Mouse (Mus musculus) heart, embryonic 10.5 days (tissue): ENCODE results near the gene Zfp1. TPM values are rescaled to one million over a fixed set of nuclear protein-coding genes. Genes with fewer than 3 reads are reported as not detected.

ENCODE experiments used
- DNase-seq: peaks from one replicate; pipeline ENCODE4 v3.0.0-alpha.2; 2017; ENCODE audit warnings: low spot score
- H3K27ac ChIP-seq: fragments of 300-500 bp; sonication (generic); 2 replicates; pipeline ENCODE4 v1.5.1; 2016; ENCODE audit warnings: mild to moderate bottlenecking
- H3K27me3 ChIP-seq: fragments of 300-500 bp; sonication (generic); 2 replicates; pipeline ENCODE4 v1.6.1; 2016; ENCODE audit warnings: mild to moderate bottlenecking; ENCODE audit not compliant: poor library complexity, insufficient read depth, severe bottlenecking
- H3K36me3 ChIP-seq: fragments of 300-500 bp; sonication (generic); 2 replicates; pipeline ENCODE4 v1.6.1; 2016; ENCODE audit warnings: mild to moderate bottlenecking, moderate library complexity
- H3K4me1 ChIP-seq: fragments of 300-500 bp; sonication (generic); 2 replicates; pipeline ENCODE4 v1.6.1; 2016; ENCODE audit warnings: mild to moderate bottlenecking
- H3K4me3 ChIP-seq: fragments of 300-500 bp; sonication (generic); 2 replicates; pipeline ENCODE4 v1.5.1; 2016; ENCODE audit warnings: mild to moderate bottlenecking, moderate library complexity
- H3K9me3 ChIP-seq: fragments of 300-500 bp; sonication (generic); 2 replicates; pipeline ENCODE4 v1.6.1; 2016; ENCODE audit warnings: mild to moderate bottlenecking, moderate library complexity
- WGBS: fragments of 180-500 bp; shearing (Covaris S2); methylation state at CpG from one replicate; pipeline ENCODE4 v1.1.7; 2016; 5-methylcytosine and 5-hydroxymethylcytosine counted together
- polyA plus RNA-seq: library from polyadenylated mRNA; unstranded; fragments of >200 nt; fragmentation: Nextera tagmentation; extraction: Ambion mirVana; gene quantifications from 2 replicates; pipeline ENCODE4 v1.2.1, GENCODE M21; 2016

Zfp1 gene
- polyA plus RNA-seq, 1 experiment from 2014 or later: 17.6 TPM

GRCm38 (mm10) chr8:111614786-111615701, 28.2 kb upstream of the Zfp1 start:
- Histone ChIP-seq H3K9me3 (no peaks in the 10 kb centered on the region), H3K27me3 (no peaks in the 10 kb centered on the region), H3K4me3 (no peak overlapping the region), H3K27ac (no peak overlapping the region), H3K36me3 (peaks cover 16% of the 10 kb centered on the region), H3K4me1 (peaks cover 5% of the 10 kb centered on the region; the same call in 1 of the 2 replicates)
- 84% methylated on average over 6 of the region's 6 CpGs for WGBS
- DNase-seq: no peak

GRCm38 (mm10) chr8:111617812-111618211, 25.4 kb upstream of the Zfp1 start:
- Histone ChIP-seq H3K4me1 (peaks cover 5% of the 10 kb centered on the region; the same call in 1 of the 2 replicates), H3K27me3 (no peaks in the 10 kb centered on the region), H3K36me3 (peaks cover 23% of the 10 kb centered on the region), H3K27ac (no peak overlapping the region), H3K9me3 (no peaks in the 10 kb centered on the region), H3K4me3 (no peak overlapping the region)
- WGBS: 69% methylated on average over 6 of the region's 6 CpGs
- DNase-seq: no peak

- no peak for DNase-seq
- H3K4me3 ChIP-seq: no peak overlapping the region
- H3K9me3 ChIP-seq: no peaks in the 10 kb centered on the region
- 87% methylated on average over 4 of the region's 4 CpGs for WGBS
- H3K27ac ChIP-seq: no peak overlapping the region
- H3K36me3 ChIP-seq: peaks cover 23% of the 10 kb centered on the region
- no peaks in the 10 kb centered on the region for H3K27me3 ChIP-seq
- peaks cover 5% of the 10 kb centered on the region; the same call in 1 of the 2 replicates for H3K4me1 ChIP-seq
These were observed 24.9 kb upstream of the Zfp1 start for GRCm38 (mm10) chr8:111618273-111618672.

GRCm38 (mm10) chr8:111619936-111620335, 23.3 kb upstream of the Zfp1 start:
- no peak for DNase-seq
- Histone ChIP-seq H3K27me3 (no peaks in the 10 kb centered on the region), H3K4me1 (peaks cover 17% of the 10 kb centered on the region), H3K27ac (no peak overlapping the region), H3K9me3 (no peaks in the 10 kb centered on the region), H3K4me3 (no peak overlapping the region), H3K36me3 (peaks cover 26% of the 10 kb centered on the region)
- 55% methylated on average over 1 of the region's 1 CpGs for WGBS

GRCm38 (mm10) chr8:111622104-111622503, 21.1 kb upstream of the Zfp1 start:
- no peak overlapping the region for H3K4me3 ChIP-seq
- 72% methylated on average over 3 of the region's 3 CpGs for WGBS
- H3K9me3 ChIP-seq: no peaks in the 10 kb centered on the region
- peaks cover 18% of the 10 kb centered on the region for H3K4me1 ChIP-seq
- DNase-seq: no peak
- no peaks in the 10 kb centered on the region for H3K27me3 ChIP-seq
- H3K36me3 ChIP-seq: peaks cover 26% of the 10 kb centered on the region
- no peak overlapping the region for H3K27ac ChIP-seq

- H3K4me3 ChIP-seq: no peak overlapping the region
- no peaks in the 10 kb centered on the region for H3K9me3 ChIP-seq
- H3K27ac ChIP-seq: no peak overlapping the region
- 85% methylated on average over 10 of the region's 10 CpGs for WGBS
- peaks cover 30% of the 10 kb centered on the region for H3K36me3 ChIP-seq
- no peaks in the 10 kb centered on the region for H3K27me3 ChIP-seq
- DNase-seq: no peak
- H3K4me1 ChIP-seq: peaks cover 18% of the 10 kb centered on the region
These were observed 20.6 kb upstream of the Zfp1 start for GRCm38 (mm10) chr8:111622553-111622952.

GRCm38 (mm10) chr8:111624081-111624852, 18.9 kb upstream of the Zfp1 start:
- H3K27me3 ChIP-seq: no peaks in the 10 kb centered on the region
- H3K27ac ChIP-seq: no peak overlapping the region
- 79% methylated on average over 12 of the region's 12 CpGs for WGBS
- no peak overlapping the region for H3K4me3 ChIP-seq
- no peaks in the 10 kb centered on the region for H3K9me3 ChIP-seq
- DNase-seq: no peak
- peaks cover 29% of the 10 kb centered on the region for H3K36me3 ChIP-seq
- peaks cover 15% of the 10 kb centered on the region for H3K4me1 ChIP-seq

- Histone ChIP-seq H3K27ac (no peak overlapping the region), H3K9me3 (no peaks in the 10 kb centered on the region), H3K4me1 (peaks cover 14% of the 10 kb centered on the region), H3K4me3 (no peak overlapping the region), H3K27me3 (no peaks in the 10 kb centered on the region), H3K36me3 (peaks cover 28% of the 10 kb centered on the region)
- WGBS: 84% methylated on average over 10 of the region's 10 CpGs
- no peak for DNase-seq
These were observed 18.4 kb upstream of the Zfp1 start for GRCm38 (mm10) chr8:111624853-111625221.

GRCm38 (mm10) chr8:111625694-111626527, 17.3 kb upstream of the Zfp1 start:
- Histone ChIP-seq H3K4me1 (peaks cover 19% of the 10 kb centered on the region), H3K36me3 (peaks cover 21% of the 10 kb centered on the region), H3K27ac (no peak overlapping the region), H3K9me3 (no peaks in the 10 kb centered on the region), H3K4me3 (no peak overlapping the region), H3K27me3 (no peaks in the 10 kb centered on the region)
- 42% methylated on average over 6 of the region's 6 CpGs for WGBS
- peak; percentile 90 for DNase-seq

GRCm38 (mm10) chr8:111626528-111626820, 16.7 kb upstream of the Zfp1 start:
- no peaks in the 10 kb centered on the region for H3K9me3 ChIP-seq
- H3K4me3 ChIP-seq: no peak overlapping the region
- WGBS: 69% methylated on average over 8 of the region's 8 CpGs
- no peaks in the 10 kb centered on the region for H3K27me3 ChIP-seq
- peaks cover 19% of the 10 kb centered on the region for H3K4me1 ChIP-seq
- H3K36me3 ChIP-seq: peaks cover 21% of the 10 kb centered on the region
- no peak overlapping the region for H3K27ac ChIP-seq
- DNase-seq: no peak

- H3K36me3 ChIP-seq: peaks cover 16% of the 10 kb centered on the region
- WGBS: 89% methylated on average over 14 of the region's 14 CpGs
These were observed 16.3 kb upstream of the Zfp1 start for GRCm38 (mm10) chr8:111626933-111627332.

GRCm38 (mm10) chr8:111627923-111628322, 15.3 kb upstream of the Zfp1 start:
- 96% methylated on average over 9 of the region's 9 CpGs for WGBS
- Histone ChIP-seq H3K36me3 (peaks cover 9% of the 10 kb centered on the region), H3K27me3 (no peaks in the 10 kb centered on the region), H3K4me1 (peaks cover 19% of the 10 kb centered on the region), H3K9me3 (no peaks in the 10 kb centered on the region), H3K4me3 (no peak overlapping the region), H3K27ac (no peak overlapping the region)
- no peak for DNase-seq

More at GRCm38 (mm10) chr8:111626933-111627332, 16.3 kb upstream of the Zfp1 start:
- Histone ChIP-seq H3K4me3 (no peak overlapping the region), H3K27ac (no peak overlapping the region), H3K4me1 (peaks cover 19% of the 10 kb centered on the region), H3K27me3 (no peaks in the 10 kb centered on the region), H3K9me3 (no peaks in the 10 kb centered on the region)
- DNase-seq: no peak
